Mouse (Mus musculus): ENCODE measurements around the gene Mob1a. TPM values are rescaled to one million over a fixed set of nuclear protein-coding genes. Genes with fewer than 3 reads are reported as not detected.

The Mob1a gene
- total RNA-seq, 2 experiments from 2014 or later = 21.0 to 21.6 TPM

- no peak for DNase-seq (ENCODE audit: extremely low spot score in 1 of 2, low spot score in 2 of 2)
- intact Hi-C loops (cut with DNase I) = loop anchor here (10.0 kb wide), 1 partner anchor 312 kb away; the partner anchor contains the start of gene Cd207
Observed at GRCm38 (mm10) chr6:83363075-83363474, 37.3 kb downstream of the Mob1a start.

- intact Hi-C loops (cut with DNase I) = no loop called here
Observed at GRCm38 (mm10) chr6:83370316-83370965, 44.6 kb downstream of the Mob1a start.

GRCm38 (mm10) chr6:83371350-83371749, 45.5 kb downstream of the Mob1a start:
- intact Hi-C loops (cut with DNase I) = no loop called here
- DNase-seq (ENCODE audit: extremely low spot score in 1 of 2, low spot score in 2 of 2) = no peak

More at GRCm38 (mm10) chr6:83370316-83370965, 44.6 kb downstream of the Mob1a start:
- no peak for DNase-seq (ENCODE audit: extremely low spot score in 1 of 2, low spot score in 2 of 2)

- intact Hi-C loops (cut with DNase I) = no loop called here
- DNase-seq (ENCODE audit: extremely low spot score in 1 of 2, low spot score in 2 of 2) = no peak
Observed at GRCm38 (mm10) chr6:83373704-83374300, 48.0 kb downstream of the Mob1a start.

- intact Hi-C loops (cut with DNase I) = no loop called here
- DNase-seq (ENCODE audit: extremely low spot score in 1 of 2, low spot score in 2 of 2) = no peak
Observed at GRCm38 (mm10) chr6:83381510-83382491, 56.0 kb downstream of the Mob1a start.

GRCm38 (mm10) chr6:83385569-83386090, 59.8 kb downstream of the Mob1a start:
- intact Hi-C loops (cut with DNase I) = no loop called here

GRCm38 (mm10) chr6:83392166-83392780, 66.5 kb downstream of the Mob1a start:
- intact Hi-C loops (cut with DNase I) = no loop called here
- peak in 1 of 2 experiments; percentile 64 for DNase-seq (ENCODE audit: extremely low spot score in 1 of 2, low spot score in 2 of 2)

More at GRCm38 (mm10) chr6:83385569-83386090, 59.8 kb downstream of the Mob1a start:
- no peak for DNase-seq (ENCODE audit: extremely low spot score in 1 of 2, low spot score in 2 of 2)

Other genes with a start within 250 kb of the Mob1a start
- gene Pcgf1, start 248.1 kb upstream of the Mob1a start, total RNA-seq (2021) = 10 to 100 TPM; 19.1 to 19.6 TPM
- gene Lbx2, start 239.6 kb upstream of the Mob1a start, total RNA-seq (2021) = under 1 TPM in 1 of 2 experiments, not detected in 1; 0.69 TPM
- gene Ccdc142, start 224.4 kb upstream of the Mob1a start, total RNA-seq (2021) = 1 to 10 TPM; 7.7 to 9.4 TPM
- 1 to 10 TPM; 6.3 to 6.5 TPM for gene Gm42688, start 224.4 kb upstream of the Mob1a start, total RNA-seq (2021)
- gene Mrpl53, start 217.0 kb upstream of the Mob1a start, total RNA-seq (2021) = 10 to 100 TPM; 58.7 to 63.5 TPM
- 10 to 100 TPM; 27.9 to 31.8 TPM for gene Mogs, start 210.5 kb upstream of the Mob1a start, total RNA-seq (2021)
- 10 to 100 TPM; 50.4 to 54.7 TPM for gene Wbp1, start 204.5 kb upstream of the Mob1a start, total RNA-seq (2021)
- gene Ino80b, start 200.6 kb upstream of the Mob1a start, total RNA-seq (2021) = 10 to 100 TPM; 19.9 to 23.2 TPM
- gene Rtkn, start 190.6 kb upstream of the Mob1a start, total RNA-seq (2021) = 10 to 100 TPM; 30.3 to 34.4 TPM
- 10 to 100 TPM; 28.0 to 29.4 TPM for gene Wdr54, start 169.6 kb upstream of the Mob1a start, total RNA-seq (2021)
- 10 to 100 TPM; 28.5 to 29.0 TPM for gene 1700003E16Rik, start 169.6 kb upstream of the Mob1a start, total RNA-seq (2021)
- gene Dctn1, start 160.1 kb upstream of the Mob1a start, total RNA-seq (2021) = 100 to 1,000 TPM; 351 to 353 TPM
- gene Slc4a5, start 106.2 kb upstream of the Mob1a start, total RNA-seq (2021) = under 1 TPM; 0.71 to 0.75 TPM
- 10 to 100 TPM in 1 of 2 experiments, 1 to 10 TPM in 1; 8.3 to 10.6 TPM for gene Mthfd2, start 108 bp upstream of the Mob1a start, total RNA-seq (2021)
- 10 to 100 TPM; 33.7 to 36.7 TPM for gene Bola3, start 23.1 kb downstream of the Mob1a start, total RNA-seq (2021)
- 100 to 1,000 TPM; 105 to 114 TPM for gene Tet3, start 133.1 kb downstream of the Mob1a start, total RNA-seq (2021)
- 10 to 100 TPM; 26.5 to 27.6 TPM for gene Dguok, start 181.0 kb downstream of the Mob1a start, total RNA-seq (2021)
- gene Actg2, start 210.2 kb downstream of the Mob1a start, total RNA-seq (2021) = 1 to 10 TPM in 1 of 2 experiments, under 1 TPM in 1; 0.87 to 1.0 TPM
- gene Stambp, start 246.7 kb downstream of the Mob1a start, total RNA-seq (2021) = 10 to 100 TPM; 38.3 to 39.8 TPM

All from left cerebral cortex, postnatal 10 days (tissue).